Mouse (Mus musculus) ES-E14 (cell line): ENCODE measurements around the gene Kyat3.

Source experiments
- CHD2 ChIP-seq: IDR thresholded peaks from 2 replicates; pipeline ENCODE4 v1.6.1; 2014; ENCODE audit warnings: mild to moderate bottlenecking, low read depth, low read length, inconsistent platforms
- HCFC1 ChIP-seq: IDR thresholded peaks from 2 replicates; pipeline ENCODE4 v1.6.1; 2012; ENCODE audit warnings: low read length, inconsistent platforms, borderline replicate concordance; ENCODE audit not compliant: insufficient read depth
- ZC3H11A ChIP-seq: IDR thresholded peaks from 2 replicates; pipeline ENCODE4 v1.6.1; 2012; ENCODE audit warnings: low read depth, mild to moderate bottlenecking, inconsistent platforms, low read length, borderline replicate concordance
- ZNF384 ChIP-seq: IDR thresholded peaks from 2 replicates; pipeline ENCODE4 v1.6.1; 2012; ENCODE audit warnings: low read depth, low read length, inconsistent platforms

- TF ChIP-seq HCFC1: no peak
- TF ChIP-seq CHD2: no peak
- TF ChIP-seq ZNF384: no peak
- no peak for TF ChIP-seq ZC3H11A
Observed at GRCm38 (mm10) chr3:142773538-142774191, 72.8 kb downstream of the Kyat3 start.
